Mouse (Mus musculus): ENCODE measurements around the gene Esp3. TPM values are rescaled to one million over a fixed set of nuclear protein-coding genes. Genes with fewer than 3 reads are reported as not detected.
"Not testable (repeated sequence)": the region's sequence is repeated elsewhere in the genome, so short reads cannot be mapped to it uniquely, and the experiment has no call there.

Gene Esp3
- not detected in 2 replicates for total RNA-seq (2012; rRNA removed)

GRCm38 (mm10) chr17:40631775-40632174, at the start of gene Esp3:
TSS of gene Esp3 (plus strand) at chr17:40632075.
- H3K36me3 ChIP-seq (ENCODE audit: control insufficient read depth, insufficient read depth, low read length, poor library complexity, severe bottlenecking); H3K9ac ChIP-seq (ENCODE audit: insufficient read depth, low read depth, low read length, poor library complexity, severe bottlenecking); H3K27ac ChIP-seq (ENCODE audit: insufficient read depth, low read depth, low read length, poor library complexity, severe bottlenecking); in situ Hi-C loops (cut with MboI; ENCODE audit: low sequenced_read_pairs in 2 of 2, unreplicated experiment in 2 of 2); DNase-seq (ENCODE audit: low read depth, low spot score); H3K4me1 ChIP-seq (ENCODE audit: control insufficient read depth in 2 of 2, insufficient read depth in 2 of 2, low read length in 2 of 2, poor library complexity in 1 of 2); H3K4me3 ChIP-seq (ENCODE audit: insufficient read depth in 1 of 2, low read depth in 1 of 2, low read length in 2 of 2, poor library complexity in 1 of 2, severe bottlenecking in 1 of 2): not testable (repeated sequence)
- peaks cover 14% of the 10 kb centered on the region for H3K9me3 ChIP-seq (ENCODE audit: control insufficient read depth, insufficient read depth, low read depth, low read length)

- H3K4me3 ChIP-seq (ENCODE audit: insufficient read depth in 1 of 2, low read depth in 1 of 2, low read length in 2 of 2, poor library complexity in 1 of 2, severe bottlenecking in 1 of 2); H3K9me3 ChIP-seq (ENCODE audit: control insufficient read depth, insufficient read depth, low read depth, low read length); H3K9ac ChIP-seq (ENCODE audit: insufficient read depth, low read depth, low read length, poor library complexity, severe bottlenecking): not testable (repeated sequence)
These were observed 48.0 kb upstream of the Esp3 start for GRCm38 (mm10) chr17:40583906-40584305.

GRCm38 (mm10) chr17:40591297-40591696, 40.6 kb upstream of the Esp3 start:
- Histone ChIP-seq H3K9me3 (ENCODE audit: control insufficient read depth, insufficient read depth, low read depth, low read length) (no peaks in the 10 kb centered on the region), H3K4me3 (ENCODE audit: insufficient read depth in 1 of 2, low read depth in 1 of 2, low read length in 2 of 2, poor library complexity in 1 of 2, severe bottlenecking in 1 of 2) (no peak overlapping the region), H3K4me1 (ENCODE audit: control insufficient read depth in 2 of 2, insufficient read depth in 2 of 2, low read length in 2 of 2, poor library complexity in 1 of 2) (peaks cover 0 to 3% of the 10 kb centered on the region in 2 experiments; a peak in 2 of 4 replicates), H3K36me3 (ENCODE audit: control insufficient read depth, insufficient read depth, low read length, poor library complexity, severe bottlenecking) (no peaks in the 10 kb centered on the region), H3K27ac (ENCODE audit: insufficient read depth, low read depth, low read length, poor library complexity, severe bottlenecking) (no peak overlapping the region), H3K9ac (ENCODE audit: insufficient read depth, low read depth, low read length, poor library complexity, severe bottlenecking) (no peak overlapping the region)
- no peak for DNase-seq (ENCODE audit: low read depth, low spot score)
- in situ Hi-C loops (cut with MboI; ENCODE audit: low sequenced_read_pairs in 2 of 2, unreplicated experiment in 2 of 2) = no loop called here
- TF ChIP-seq ZC3H11A (IDR thresholded peaks at IDR 0.05; ENCODE audit: borderline replicate concordance, low read depth, low read length) (no peak), ZNF384 (IDR thresholded peaks at IDR 0.05; ENCODE audit: low read depth, low read length) (no peak), MAFK (IDR thresholded peaks at IDR 0.05; ENCODE audit: insufficient read depth, low read depth, low read length) (no peak), HCFC1 (IDR thresholded peaks at IDR 0.05; ENCODE audit: borderline replicate concordance, insufficient read depth, low read length) (no peak), CHD2 (IDR thresholded peaks at IDR 0.05; ENCODE audit: low read depth, low read length) (no peak)

More at GRCm38 (mm10) chr17:40583906-40584305, 48.0 kb upstream of the Esp3 start:
- DNase-seq (ENCODE audit: low read depth, low spot score); H3K27ac ChIP-seq (ENCODE audit: insufficient read depth, low read depth, low read length, poor library complexity, severe bottlenecking); in situ Hi-C loops (cut with MboI; ENCODE audit: low sequenced_read_pairs in 2 of 2, unreplicated experiment in 2 of 2); H3K36me3 ChIP-seq (ENCODE audit: control insufficient read depth, insufficient read depth, low read length, poor library complexity, severe bottlenecking); H3K4me1 ChIP-seq (ENCODE audit: control insufficient read depth in 2 of 2, insufficient read depth in 2 of 2, low read length in 2 of 2, poor library complexity in 1 of 2): not testable (repeated sequence)

- Histone ChIP-seq H3K9me3 (ENCODE audit: control insufficient read depth, insufficient read depth, low read depth, low read length) (no peaks in the 10 kb centered on the region), H3K27ac (ENCODE audit: insufficient read depth, low read depth, low read length, poor library complexity, severe bottlenecking) (no peak within 1 kb of the TSS), H3K9ac (ENCODE audit: insufficient read depth, low read depth, low read length, poor library complexity, severe bottlenecking) (no peak within 1 kb of the TSS), H3K4me1 (ENCODE audit: control insufficient read depth in 2 of 2, insufficient read depth in 2 of 2, low read length in 2 of 2, poor library complexity in 1 of 2) (peaks cover 0 to 3% of the 10 kb centered on the region in 2 experiments; a peak in 1 of 4 replicates), H3K4me3 (ENCODE audit: insufficient read depth in 1 of 2, low read depth in 1 of 2, low read length in 2 of 2, poor library complexity in 1 of 2, severe bottlenecking in 1 of 2) (no peak within 1 kb of the TSS), H3K36me3 (ENCODE audit: control insufficient read depth, insufficient read depth, low read length, poor library complexity, severe bottlenecking) (no peaks in the 10 kb centered on the region)
- TF ChIP-seq ZC3H11A (IDR thresholded peaks at IDR 0.05; ENCODE audit: borderline replicate concordance, low read depth, low read length) (no peak), MAFK (IDR thresholded peaks at IDR 0.05; ENCODE audit: insufficient read depth, low read depth, low read length) (no peak), CHD2 (IDR thresholded peaks at IDR 0.05; ENCODE audit: low read depth, low read length) (no peak), HCFC1 (IDR thresholded peaks at IDR 0.05; ENCODE audit: borderline replicate concordance, insufficient read depth, low read length) (no peak), ZNF384 (IDR thresholded peaks at IDR 0.05; ENCODE audit: low read depth, low read length) (no peak)
- DNase-seq (ENCODE audit: low read depth, low spot score) = no peak
- in situ Hi-C loops (cut with MboI; ENCODE audit: low sequenced_read_pairs in 2 of 2, unreplicated experiment in 2 of 2) = no loop called here
These were observed 33.6 kb upstream of the Esp3 start, which contains the start of gene Esp4 for GRCm38 (mm10) chr17:40598294-40598693. TSS of gene Esp4 (plus strand) at chr17:40598594.

GRCm38 (mm10) chr17:40662118-40662679, 30.3 kb downstream of the Esp3 start:
- DNase-seq (ENCODE audit: low read depth, low spot score); in situ Hi-C loops (cut with MboI; ENCODE audit: low sequenced_read_pairs in 2 of 2, unreplicated experiment in 2 of 2); H3K4me3 ChIP-seq (ENCODE audit: insufficient read depth in 1 of 2, low read depth in 1 of 2, low read length in 2 of 2, poor library complexity in 1 of 2, severe bottlenecking in 1 of 2); H3K36me3 ChIP-seq (ENCODE audit: control insufficient read depth, insufficient read depth, low read length, poor library complexity, severe bottlenecking); H3K27ac ChIP-seq (ENCODE audit: insufficient read depth, low read depth, low read length, poor library complexity, severe bottlenecking); H3K9ac ChIP-seq (ENCODE audit: insufficient read depth, low read depth, low read length, poor library complexity, severe bottlenecking); H3K9me3 ChIP-seq (ENCODE audit: control insufficient read depth, insufficient read depth, low read depth, low read length); H3K4me1 ChIP-seq (ENCODE audit: control insufficient read depth in 2 of 2, insufficient read depth in 2 of 2, low read length in 2 of 2, poor library complexity in 1 of 2): not testable (repeated sequence)

- H3K4me3 ChIP-seq (ENCODE audit: insufficient read depth in 1 of 2, low read depth in 1 of 2, low read length in 2 of 2, poor library complexity in 1 of 2, severe bottlenecking in 1 of 2); H3K4me1 ChIP-seq (ENCODE audit: control insufficient read depth in 2 of 2, insufficient read depth in 2 of 2, low read length in 2 of 2, poor library complexity in 1 of 2); in situ Hi-C loops (cut with MboI; ENCODE audit: low sequenced_read_pairs in 2 of 2, unreplicated experiment in 2 of 2); H3K9ac ChIP-seq (ENCODE audit: insufficient read depth, low read depth, low read length, poor library complexity, severe bottlenecking); H3K36me3 ChIP-seq (ENCODE audit: control insufficient read depth, insufficient read depth, low read length, poor library complexity, severe bottlenecking); H3K9me3 ChIP-seq (ENCODE audit: control insufficient read depth, insufficient read depth, low read depth, low read length); H3K27ac ChIP-seq (ENCODE audit: insufficient read depth, low read depth, low read length, poor library complexity, severe bottlenecking); DNase-seq (ENCODE audit: low read depth, low spot score): not testable (repeated sequence)
These were observed 31.4 kb downstream of the Esp3 start for GRCm38 (mm10) chr17:40663161-40663811.

Measured in ES-E14 (cell line).